Comparison of ENCODE assay signal across 8 mouse cellular contexts in genomic region chr7:45277136-45277760, GRCm38 (mm10). TPM values are rescaled to one million over a fixed set of nuclear protein-coding genes. Genes with fewer than 3 reads are reported as not detected.
A peak's percentile ranks its signal among the peaks of the same experiment; 100 is the strongest.
DNase-seq lines count a peak whose midpoint lies in the region; ATAC-seq and TF ChIP-seq lines count a peak whose summit lies in the region.

Gene Slc6a21 (plus strand): TSS chr7:45277513.

- H3K4me2 ChIP-seq in heart, embryonic 14.5 days (ENCODE audit: low read length): peak within 1 kb of the TSS; percentile 80
- peak within 1 kb of the TSS; percentile 72 for H3K4me2 ChIP-seq in liver, embryonic 15.5 days
- H3K4me2 ChIP-seq in neural tube, embryonic 11.5 days (ENCODE audit: low read depth): peak within 1 kb of the TSS; percentile 38
- peak within 1 kb of the TSS; percentile 49 for H3K4me2 ChIP-seq in stomach, postnatal 0 days (replicated peaks; ENCODE audit: low read depth)

- no peaks in the 10 kb centered on the region for H3K9me3 ChIP-seq in erythroblast, embryonic 14.5 days (ENCODE audit: control insufficient read depth, low read length)
- H3K9me3 ChIP-seq in heart, embryonic 14.5 days (ENCODE audit: control insufficient read depth, low read length): no peaks in the 10 kb centered on the region
- no peaks in the 10 kb centered on the region for H3K9me3 ChIP-seq in liver, embryonic 15.5 days (replicated peaks)
- H3K9me3 ChIP-seq in neural tube, embryonic 11.5 days (ENCODE audit: control insufficient read depth, low read length): no peaks in the 10 kb centered on the region
- H3K9me3 ChIP-seq in stomach, postnatal 0 days (ENCODE audit: control insufficient read depth, low read length): no peaks in the 10 kb centered on the region

- WGBS in heart, embryonic 14.5 days: 7% methylated on average over 44 of the region's 44 CpGs
- WGBS in liver, embryonic 15.5 days (ENCODE audit: insufficient replicate concordance): 5% methylated on average over 44 of the region's 44 CpGs
- 7% methylated on average over 43 of the region's 44 CpGs for WGBS in neural tube, embryonic 11.5 days
- WGBS in stomach, postnatal 0 days: 6% methylated on average over 44 of the region's 44 CpGs

- H3K36me3 ChIP-seq in erythroblast, embryonic 14.5 days (ENCODE audit: control insufficient read depth): no peaks in the 10 kb centered on the region
- no peaks in the 10 kb centered on the region for H3K36me3 ChIP-seq in heart, embryonic 14.5 days (ENCODE audit: control insufficient read depth, insufficient read depth, low read length)
- H3K36me3 ChIP-seq in liver, embryonic 15.5 days (replicated peaks): no peaks in the 10 kb centered on the region
- H3K36me3 ChIP-seq in neural tube, embryonic 11.5 days (ENCODE audit: control insufficient read depth, insufficient read depth, low read length): no peaks in the 10 kb centered on the region
- H3K36me3 ChIP-seq in stomach, postnatal 0 days (ENCODE audit: control insufficient read depth, insufficient read depth, low read length): no peaks in the 10 kb centered on the region

- no peak within 1 kb of the TSS for H3K27ac ChIP-seq in bone marrow macrophage, adult 2 months (ENCODE audit: insufficient read depth, low read depth, low read length)
- H3K27ac ChIP-seq in heart, embryonic 14.5 days (replicated peaks in 1 of 2; ENCODE audit: control insufficient read depth in 1 of 2, insufficient read depth in 1 of 2, low read depth in 2 of 2, low read length in 2 of 2): no peak within 1 kb of the TSS
- no peak within 1 kb of the TSS for H3K27ac ChIP-seq in liver, embryonic 15.5 days (replicated peaks)
- H3K27ac ChIP-seq in neural tube, embryonic 11.5 days (ENCODE audit: low read depth, low read length): no peak within 1 kb of the TSS
- no peak within 1 kb of the TSS for H3K27ac ChIP-seq in stomach, postnatal 0 days (replicated peaks)

- H3K27me3 ChIP-seq in erythroblast, embryonic 14.5 days (ENCODE audit: control insufficient read depth): peaks cover 3% of the 10 kb centered on the region
- peaks cover 8% of the 10 kb centered on the region; the same call in 1 of the 2 replicates for H3K27me3 ChIP-seq in heart, embryonic 14.5 days (ENCODE audit: control insufficient read depth, insufficient read depth, low read length)
- H3K27me3 ChIP-seq in liver, embryonic 15.5 days: 0 out of 2 replicates have a peak, but pooled peaks cover 14% of the 10 kb centered on the region
- H3K27me3 ChIP-seq in neural tube, embryonic 11.5 days (ENCODE audit: control insufficient read depth, insufficient read depth, low read length): no peaks in the 10 kb centered on the region
- no peaks in the 10 kb centered on the region for H3K27me3 ChIP-seq in stomach, postnatal 0 days (ENCODE audit: control insufficient read depth, insufficient read depth, low read length)

- TF ChIP-seq CTCF in bone marrow macrophage, adult 2 months (IDR thresholded peaks at IDR 0.05; ENCODE audit: low read depth, low read length): peak; percentile 49; the same call in 1 of the 2 replicates
- TF ChIP-seq CTCF in stomach, postnatal 0 days (IDR thresholded peaks at IDR 0.05; ENCODE audit: low read depth): peak; percentile 89

- no peak for ATAC-seq in heart, embryonic 14.5 days (ENCODE audit: insufficient number of reproducible peaks, insufficient read depth, low FRiP score, low read depth)
- ATAC-seq in liver, embryonic 15.5 days (ENCODE audit: insufficient read depth): no peak
- no peak for ATAC-seq in neural tube, embryonic 11.5 days (ENCODE audit: insufficient read depth, low FRiP score, low TSS enrichment)
- ATAC-seq in stomach, postnatal 0 days (ENCODE audit: low FRiP score, low TSS enrichment): peak; percentile 85

- no peak for TF ChIP-seq POLR2A in bone marrow macrophage, adult 2 months (IDR thresholded peaks at IDR 0.05; ENCODE audit: borderline replicate concordance, low read depth, low read length)

- peak within 1 kb of the TSS; percentile 63 for H3K4me3 ChIP-seq in bone marrow macrophage, adult 2 months (ENCODE audit: insufficient read depth, low read length)
- peak within 1 kb of the TSS; percentile 52 for H3K4me3 ChIP-seq in erythroblast, embryonic 14.5 days (replicated peaks)
- H3K4me3 ChIP-seq in heart, embryonic 14.5 days (ENCODE audit: control insufficient read depth in 1 of 2, insufficient read depth in 1 of 2, low read depth in 1 of 2, low read length in 2 of 2): peak within 1 kb of the TSS; percentile 41 to 49
- H3K4me3 ChIP-seq in liver, embryonic 15.5 days (replicated peaks): peak within 1 kb of the TSS; percentile 52
- H3K4me3 ChIP-seq in neural tube, embryonic 11.5 days (ENCODE audit: low read depth, low read length): peak within 1 kb of the TSS; percentile 26; the same call in 1 of the 2 replicates
- peak within 1 kb of the TSS; percentile 31 for H3K4me3 ChIP-seq in stomach, postnatal 0 days (ENCODE audit: low read depth, low read length)

- peaks cover 7% of the 10 kb centered on the region for H3K4me1 ChIP-seq in bone marrow macrophage, adult 2 months (ENCODE audit: control insufficient read depth, insufficient read depth, low read length)
- peaks cover 6% of the 10 kb centered on the region for H3K4me1 ChIP-seq in erythroblast, embryonic 14.5 days (ENCODE audit: control insufficient read depth)
- peaks cover 3 to 4% of the 10 kb centered on the region in 2 experiments; a peak in 3 of 4 replicates for H3K4me1 ChIP-seq in heart, embryonic 14.5 days (ENCODE audit: control insufficient read depth in 2 of 2, insufficient read depth in 2 of 2, low read length in 2 of 2)
- H3K4me1 ChIP-seq in liver, embryonic 15.5 days (replicated peaks): peaks cover 6% of the 10 kb centered on the region
- H3K4me1 ChIP-seq in neural tube, embryonic 11.5 days (ENCODE audit: control insufficient read depth, insufficient read depth, low read length): no peaks in the 10 kb centered on the region
- H3K4me1 ChIP-seq in stomach, postnatal 0 days (replicated peaks; ENCODE audit: control insufficient read depth, insufficient read depth): no peaks in the 10 kb centered on the region

- DNase-seq in CD4-positive, CD25-positive, alpha-beta regulatory T cell, adult 2 months (ENCODE audit: low read depth, low spot score): peak; percentile 85
- peak; percentile 83 for DNase-seq in kidney, postnatal 10 days
- DNase-seq in neural tube, embryonic 11.5 days (ENCODE audit: low spot score): peak; percentile 71
- peak; percentile 88 for DNase-seq in stomach, postnatal 0 days (ENCODE audit: low spot score)

- peak within 1 kb of the TSS; percentile 62 for H3K9ac ChIP-seq in heart, embryonic 14.5 days (ENCODE audit: low read length)
- peak within 1 kb of the TSS; percentile 15; the same call in 1 of the 2 replicates for H3K9ac ChIP-seq in liver, embryonic 15.5 days
- H3K9ac ChIP-seq in neural tube, embryonic 11.5 days (ENCODE audit: low read length): 0 out of 2 replicates have a peak within 1 kb of the TSS, but pooled peaks have one; percentile 1
- 0 out of 2 replicates have a peak within 1 kb of the TSS, but pooled peaks have one; percentile 0 for H3K9ac ChIP-seq in stomach, postnatal 0 days (ENCODE audit: low read length)

- no peak for TF ChIP-seq EP300 in stomach, postnatal 0 days (optimal IDR thresholded peaks at IDR 0.05)

RNA-seq across cellular contexts. Expression of gene Slc6a21, which starts in this region (rescaled TPM):
- not detected in 2 replicates for polyA plus RNA-seq in bone marrow macrophage, adult 2 months (2012; ENCODE audit: insufficient read depth, insufficient read length, missing spikeins)
- not detected in 2 replicates for polyA plus RNA-seq in erythroblast, embryonic 14.5 days (2012)
- polyA plus RNA-seq in heart, embryonic 14.5 days (2014; fragmentation: Nextera tagmentation; extraction: Ambion mirVana): not detected in 2 replicates
- not detected in 2 replicates for polyA plus RNA-seq in liver, embryonic 15.5 days (2015; fragmentation: Nextera tagmentation; extraction: Ambion mirVana)
- polyA plus RNA-seq in neural tube, embryonic 11.5 days (2014; fragmentation: Nextera tagmentation; extraction: Ambion mirVana): not detected in 2 replicates
- not detected in 2 replicates for polyA plus RNA-seq in stomach, postnatal 0 days (2015; fragmentation: Nextera tagmentation; extraction: Ambion mirVana)

Comparison
In these comparisons a context has a peak if more than half of its experiments do, and no peak if none do; other contexts are left out.
1. Peak in DNase-seq, H3K4me3 ChIP-seq, H3K9ac ChIP-seq and H3K4me2 ChIP-seq in neural tube, embryonic 11.5 days; RNA of the gene not detected or under 1 TPM.
2. Peak in DNase-seq, ATAC-seq, H3K4me3 ChIP-seq, H3K9ac ChIP-seq and H3K4me2 ChIP-seq in stomach, postnatal 0 days; RNA of the gene not detected or under 1 TPM.
3. H3K9ac ChIP-seq: peak in every context shown above with its lines; median percentile 62 in heart, embryonic 14.5 days; 15 in liver, embryonic 15.5 days; 1 in neural tube, embryonic 11.5 days; 0 in stomach, postnatal 0 days.